Mouse (Mus musculus): ENCODE measurements around the gene Nagpa. TPM values are rescaled to one million over a fixed set of nuclear protein-coding genes. Genes with fewer than 3 reads are reported as not detected.

The Nagpa gene
- polyA plus RNA-seq, 1 experiment from 2014 or later, result 15.0 TPM

- no peak for TF ChIP-seq CTCF (IDR thresholded peaks at IDR 0.05; ENCODE audit: low read depth)
- Histone ChIP-seq H3K27me3 (ENCODE audit: insufficient read depth, low read length) (no peaks in the 10 kb centered on the region), H3K36me3 (ENCODE audit: insufficient read depth, low read length) (no peaks in the 10 kb centered on the region), H3K4me3 (replicated peaks; ENCODE audit: low read depth, low read length) (no peak overlapping the region), H3K9ac (ENCODE audit: low read depth, low read length) (no peak overlapping the region), H3K4me2 (ENCODE audit: low read length) (no peak overlapping the region), H3K27ac (no peak overlapping the region), H3K4me1 (replicated peaks; ENCODE audit: insufficient read depth, low read length) (no peaks in the 10 kb centered on the region), H3K9me3 (replicated peaks; ENCODE audit: low read length) (no peaks in the 10 kb centered on the region)
- ATAC-seq (replicated peaks; ENCODE audit: low FRiP score, low read depth) (no peak), DNase-seq (ENCODE audit: low spot score) (no peak)
- WGBS, result 60% methylated on average over 6 of the region's 6 CpGs
Measured at GRCm38 (mm10) chr16:5164327-5164726, 39.5 kb downstream of the Nagpa start.

- no peak overlapping the region for H3K27ac ChIP-seq
- 55% methylated on average over 8 of the region's 8 CpGs for WGBS
- no peaks in the 10 kb centered on the region for H3K9me3 ChIP-seq (replicated peaks; ENCODE audit: low read length)
- DNase-seq (ENCODE audit: low spot score) (no peak), ATAC-seq (replicated peaks; ENCODE audit: low FRiP score, low read depth) (no peak)
- H3K36me3 ChIP-seq (ENCODE audit: insufficient read depth, low read length), result no peaks in the 10 kb centered on the region
- TF ChIP-seq CTCF (IDR thresholded peaks at IDR 0.05; ENCODE audit: low read depth), result no peak
- no peaks in the 10 kb centered on the region for H3K4me1 ChIP-seq (replicated peaks; ENCODE audit: insufficient read depth, low read length)
- no peaks in the 10 kb centered on the region for H3K27me3 ChIP-seq (ENCODE audit: insufficient read depth, low read length)
- no peak overlapping the region for H3K4me2 ChIP-seq (ENCODE audit: low read length)
- H3K4me3 ChIP-seq (replicated peaks; ENCODE audit: low read depth, low read length), result no peak overlapping the region
- no peak overlapping the region for H3K9ac ChIP-seq (ENCODE audit: low read depth, low read length)
Measured at GRCm38 (mm10) chr16:5159248-5159647, 44.6 kb downstream of the Nagpa start.

GRCm38 (mm10) chr16:5157113-5157512 is 46.7 kb downstream of the Nagpa start:
- no peaks in the 10 kb centered on the region for H3K27me3 ChIP-seq (ENCODE audit: insufficient read depth, low read length)
- H3K9me3 ChIP-seq (replicated peaks; ENCODE audit: low read length), result no peaks in the 10 kb centered on the region
- no peak for ATAC-seq (replicated peaks; ENCODE audit: low FRiP score, low read depth)
- no peak overlapping the region for H3K9ac ChIP-seq (ENCODE audit: low read depth, low read length)
- no peak overlapping the region for H3K4me3 ChIP-seq (replicated peaks; ENCODE audit: low read depth, low read length)
- no peak overlapping the region for H3K4me2 ChIP-seq (ENCODE audit: low read length)
- no peaks in the 10 kb centered on the region for H3K4me1 ChIP-seq (replicated peaks; ENCODE audit: insufficient read depth, low read length)
- no peaks in the 10 kb centered on the region for H3K36me3 ChIP-seq (ENCODE audit: insufficient read depth, low read length)
- H3K27ac ChIP-seq, result no peak overlapping the region
- WGBS, result 67% methylated on average over 3 of the region's 3 CpGs
- no peak for TF ChIP-seq CTCF (IDR thresholded peaks at IDR 0.05; ENCODE audit: low read depth)
- no peak for DNase-seq (ENCODE audit: low spot score)

GRCm38 (mm10) chr16:5156495-5156894 is 47.3 kb downstream of the Nagpa start:
- no peak overlapping the region for H3K4me3 ChIP-seq (replicated peaks; ENCODE audit: low read depth, low read length)
- H3K4me1 ChIP-seq (replicated peaks; ENCODE audit: insufficient read depth, low read length), result no peaks in the 10 kb centered on the region
- no peak for TF ChIP-seq CTCF (IDR thresholded peaks at IDR 0.05; ENCODE audit: low read depth)
- no peaks in the 10 kb centered on the region for H3K36me3 ChIP-seq (ENCODE audit: insufficient read depth, low read length)
- ATAC-seq (replicated peaks; ENCODE audit: low FRiP score, low read depth), result no peak
- 61% methylated on average over 2 of the region's 2 CpGs for WGBS
- no peaks in the 10 kb centered on the region for H3K9me3 ChIP-seq (replicated peaks; ENCODE audit: low read length)
- no peak overlapping the region for H3K27ac ChIP-seq
- H3K27me3 ChIP-seq (ENCODE audit: insufficient read depth, low read length), result no peaks in the 10 kb centered on the region
- no peak overlapping the region for H3K4me2 ChIP-seq (ENCODE audit: low read length)
- H3K9ac ChIP-seq (ENCODE audit: low read depth, low read length), result no peak overlapping the region
- DNase-seq (ENCODE audit: low spot score), result no peak

GRCm38 (mm10) chr16:5155014-5155413 is 48.8 kb downstream of the Nagpa start:
- no peaks in the 10 kb centered on the region for H3K27me3 ChIP-seq (ENCODE audit: insufficient read depth, low read length)
- ATAC-seq (replicated peaks; ENCODE audit: low FRiP score, low read depth) (no peak), DNase-seq (ENCODE audit: low spot score) (no peak)
- H3K9ac ChIP-seq (ENCODE audit: low read depth, low read length), result no peak overlapping the region
- TF ChIP-seq CTCF (IDR thresholded peaks at IDR 0.05; ENCODE audit: low read depth), result no peak
- H3K9me3 ChIP-seq (replicated peaks; ENCODE audit: low read length), result no peaks in the 10 kb centered on the region
- no peaks in the 10 kb centered on the region for H3K36me3 ChIP-seq (ENCODE audit: insufficient read depth, low read length)
- H3K4me2 ChIP-seq (ENCODE audit: low read length), result no peak overlapping the region
- H3K4me1 ChIP-seq (replicated peaks; ENCODE audit: insufficient read depth, low read length), result no peaks in the 10 kb centered on the region
- no peak overlapping the region for H3K4me3 ChIP-seq (replicated peaks; ENCODE audit: low read depth, low read length)
- WGBS, result 63% methylated on average over 3 of the region's 3 CpGs
- H3K27ac ChIP-seq, result no peak overlapping the region

- ATAC-seq (replicated peaks; ENCODE audit: low FRiP score, low read depth) (no peak), DNase-seq (ENCODE audit: low spot score) (no peak)
- Histone ChIP-seq H3K36me3 (ENCODE audit: insufficient read depth, low read length) (no peaks in the 10 kb centered on the region), H3K4me2 (ENCODE audit: low read length) (no peak overlapping the region), H3K27me3 (ENCODE audit: insufficient read depth, low read length) (no peaks in the 10 kb centered on the region), H3K9ac (ENCODE audit: low read depth, low read length) (no peak overlapping the region), H3K4me1 (replicated peaks; ENCODE audit: insufficient read depth, low read length) (no peaks in the 10 kb centered on the region), H3K27ac (no peak overlapping the region), H3K4me3 (replicated peaks; ENCODE audit: low read depth, low read length) (no peak overlapping the region), H3K9me3 (replicated peaks; ENCODE audit: low read length) (no peaks in the 10 kb centered on the region)
- TF ChIP-seq CTCF (IDR thresholded peaks at IDR 0.05; ENCODE audit: low read depth), result no peak
- WGBS, result 51% methylated on average over 6 of the region's 6 CpGs
Measured at GRCm38 (mm10) chr16:5153299-5154026, 50.3 kb downstream of the Nagpa start.

- no peaks in the 10 kb centered on the region for H3K36me3 ChIP-seq (ENCODE audit: insufficient read depth, low read length)
- H3K9me3 ChIP-seq (replicated peaks; ENCODE audit: low read length), result no peaks in the 10 kb centered on the region
- 0 out of 2 replicates have a peak, but pooled peaks cover 4% of the 10 kb centered on the region for H3K27me3 ChIP-seq (ENCODE audit: insufficient read depth, low read length)
- ATAC-seq (replicated peaks; ENCODE audit: low FRiP score, low read depth) (no peak), DNase-seq (ENCODE audit: low spot score) (no peak)
- no peak overlapping the region for H3K27ac ChIP-seq
- H3K4me2 ChIP-seq (ENCODE audit: low read length), result no peak overlapping the region
- H3K4me1 ChIP-seq (replicated peaks; ENCODE audit: insufficient read depth, low read length), result peaks cover 9% of the 10 kb centered on the region; the same call in 1 of the 2 replicates
- WGBS, result 77% methylated on average over 10 of the region's 10 CpGs
- TF ChIP-seq CTCF (IDR thresholded peaks at IDR 0.05; ENCODE audit: low read depth), result no peak
- H3K9ac ChIP-seq (ENCODE audit: low read depth, low read length), result no peak overlapping the region
- no peak overlapping the region for H3K4me3 ChIP-seq (replicated peaks; ENCODE audit: low read depth, low read length)
Measured at GRCm38 (mm10) chr16:5150544-5150943, 53.3 kb downstream of the Nagpa start.
